Mouse (Mus musculus) myocyte (in vitro differentiated cells): ENCODE measurements at regions not wholly inside any gene's neighbourhood (a gene's known extent, or its start where the extent isn't known, plus 50 kb on each side); places are given as distances from the start of the nearest gene placed in this dataset.

Source experiments
- H3K27me3 ChIP-seq: one replicate; pipeline ENCODE4 v1.6.1; 2011; ENCODE audit not compliant: control insufficient read depth, insufficient read depth, insufficient read length
- H3K36me3 ChIP-seq: one replicate; pipeline ENCODE4 v1.6.1; 2011; ENCODE audit not compliant: control insufficient read depth, insufficient read depth
- H3K4me2 ChIP-seq: one replicate; pipeline ENCODE4 v1.6.1; 2011; ENCODE audit warnings: low read depth, control low read depth
- H3K4me3 ChIP-seq: one replicate; pipeline ENCODE4 v1.5.1; 2011; ENCODE audit warnings: mild to moderate bottlenecking, control low read depth, moderate library complexity
- H3K79me2 ChIP-seq: one replicate; pipeline ENCODE4 v1.6.1; 2011; ENCODE audit not compliant: control insufficient read depth, insufficient read depth
- H3ac ChIP-seq: one replicate; pipeline ENCODE4 v1.6.1; 2011; ENCODE audit not compliant: control insufficient read depth, insufficient read length
- CEBPB ChIP-seq: IDR thresholded peaks from 2 replicates; pipeline ENCODE4 v1.6.1; 2011; ENCODE audit warnings: mild to moderate bottlenecking, moderate library complexity; ENCODE audit not compliant: poor library complexity, insufficient read depth, severe bottlenecking
- E2F4 ChIP-seq: IDR thresholded peaks from one replicate; pipeline ENCODE4 v1.6.1; 2011; ENCODE audit warnings: mild to moderate bottlenecking, control low read depth, moderate library complexity; ENCODE audit not compliant: insufficient read depth
- MAX ChIP-seq: IDR thresholded peaks from one replicate; pipeline ENCODE4 v1.6.1; 2011; ENCODE audit warnings: low read depth, mild to moderate bottlenecking, control low read depth
- MYOD1 ChIP-seq, 3 experiments: IDR thresholded peaks; one replicate each; pipeline ENCODE4 v1.6.1; 2011; ENCODE audit warnings: control low read depth in 2 of 3, low read depth in 2 of 3, mild to moderate bottlenecking in 2 of 3, moderate library complexity in 1 of 3; ENCODE audit not compliant: insufficient read length in 2 of 3, control insufficient read depth in 1 of 3
- MYOG ChIP-seq, 3 experiments: IDR thresholded peaks; one replicate each; pipeline ENCODE4 v1.6.1; 2011; ENCODE audit warnings: control low read depth in 2 of 3, low read depth in 2 of 3, mild to moderate bottlenecking in 2 of 3; ENCODE audit not compliant: insufficient read length in 2 of 3, control insufficient read depth in 1 of 3, insufficient read depth in 1 of 3
- POLR2A ChIP-seq: IDR thresholded peaks from one replicate; pipeline ENCODE4 v1.6.1; 2011; ENCODE audit warnings: low read depth, mild to moderate bottlenecking, control low read depth, moderate library complexity; ENCODE audit not compliant: insufficient read length
- POLR2AphosphoS2 ChIP-seq: IDR thresholded peaks from one replicate; pipeline ENCODE4 v1.6.1; 2011; ENCODE audit warnings: low read depth, control low read depth; ENCODE audit not compliant: insufficient read length
- REST ChIP-seq: IDR thresholded peaks from one replicate; pipeline ENCODE4 v1.6.1; 2011; ENCODE audit warnings: mild to moderate bottlenecking, control low read depth, moderate library complexity; ENCODE audit not compliant: insufficient read depth, insufficient read length
- SRF ChIP-seq: IDR thresholded peaks from one replicate; pipeline ENCODE4 v1.6.1; 2011; ENCODE audit warnings: low read depth; ENCODE audit not compliant: control insufficient read depth, insufficient read length
- TCF12 ChIP-seq: IDR thresholded peaks from one replicate; pipeline ENCODE4 v1.6.1; 2011; ENCODE audit warnings: mild to moderate bottlenecking, control low read depth; ENCODE audit not compliant: poor library complexity, insufficient read depth, severe bottlenecking
- TCF3 ChIP-seq: IDR thresholded peaks from one replicate; pipeline ENCODE4 v1.6.1; 2011; ENCODE audit warnings: low read depth, control low read depth; ENCODE audit not compliant: insufficient read length
- USF1 ChIP-seq: IDR thresholded peaks from one replicate; pipeline ENCODE4 v1.6.1; 2011; ENCODE audit warnings: low read depth, mild to moderate bottlenecking, control low read depth, moderate library complexity

- Histone ChIP-seq H3K36me3 (no peaks in the 10 kb centered on the region), H3ac (no peak overlapping the region), H3K27me3 (no peaks in the 10 kb centered on the region), H3K4me2 (no peak overlapping the region), H3K4me3 (no peak overlapping the region), H3K79me2 (no peaks in the 10 kb centered on the region)
- TF ChIP-seq POLR2A (no peak), MAX (no peak), REST (no peak), CEBPB (no peak), TCF12 (no peak), MYOD1 (IDR thresholded peaks at IDR 0.05; ENCODE audit: control insufficient read depth in 1 of 3, insufficient read length in 2 of 3, low read depth in 2 of 3) (no peak), TCF3 (no peak), USF1 (no peak), SRF (no peak)
Observed at GRCm38 (mm10) chr17:85821861-85822260, 133.8 kb upstream of the Six2 start.

DNA sequence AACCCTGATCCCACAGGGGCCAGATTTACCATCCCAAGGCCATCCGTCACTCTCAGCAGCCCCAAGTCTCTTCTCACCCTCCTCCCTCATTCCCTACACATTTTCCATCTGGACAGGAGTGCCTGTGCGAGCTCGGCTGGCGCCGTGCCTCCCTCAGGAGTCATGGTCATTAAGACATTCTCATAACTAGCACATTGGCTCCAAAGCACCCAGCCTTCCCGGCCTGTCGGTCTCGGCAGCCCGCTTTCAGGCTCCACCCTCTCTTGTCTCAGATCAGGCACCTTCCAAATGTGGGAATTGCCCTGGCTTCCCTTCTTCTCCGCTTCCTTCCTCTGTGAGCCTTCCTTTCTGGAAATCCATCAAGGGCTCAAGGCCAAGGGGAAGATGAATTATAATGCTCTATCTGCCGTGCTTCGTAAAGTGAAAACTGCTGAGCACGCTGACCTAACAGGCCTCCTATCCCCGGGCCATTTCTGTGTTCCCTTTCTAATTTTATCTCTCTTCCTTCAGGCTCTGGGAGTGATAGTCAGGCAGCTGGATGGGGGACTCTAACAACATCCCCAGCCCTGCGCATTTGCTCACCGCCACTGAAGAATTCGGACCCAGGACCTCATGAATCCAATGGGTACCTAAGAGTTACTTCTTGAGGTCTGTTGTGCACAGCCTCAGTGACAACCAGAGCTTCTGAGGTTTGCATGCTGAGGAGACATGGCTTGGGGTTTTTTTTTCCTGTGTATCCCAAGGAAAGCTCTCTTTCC is 130.2 kb upstream of the Six2 start:
- no peak overlapping the region for H3K4me2 ChIP-seq
- no peak overlapping the region for H3K4me3 ChIP-seq
- no peaks in the 10 kb centered on the region for H3K79me2 ChIP-seq
- TF ChIP-seq REST (no peak), SRF (no peak), MYOD1 (IDR thresholded peaks at IDR 0.05; ENCODE audit: control insufficient read depth in 1 of 3, insufficient read length in 2 of 3, low read depth in 2 of 3) (no peak), USF1 (no peak), POLR2AphosphoS2 (no peak), MYOG (IDR thresholded peaks at IDR 0.05; ENCODE audit: control insufficient read depth in 1 of 3, insufficient read depth in 1 of 3, insufficient read length in 2 of 3, low read depth in 2 of 3) (no peak), POLR2A (no peak), MAX (no peak), TCF3 (no peak), TCF12 (no peak), E2F4 (no peak), CEBPB (no peak)
- no peaks in the 10 kb centered on the region for H3K27me3 ChIP-seq
- no peak overlapping the region for H3ac ChIP-seq
- H3K36me3 ChIP-seq = no peaks in the 10 kb centered on the region

DNA sequence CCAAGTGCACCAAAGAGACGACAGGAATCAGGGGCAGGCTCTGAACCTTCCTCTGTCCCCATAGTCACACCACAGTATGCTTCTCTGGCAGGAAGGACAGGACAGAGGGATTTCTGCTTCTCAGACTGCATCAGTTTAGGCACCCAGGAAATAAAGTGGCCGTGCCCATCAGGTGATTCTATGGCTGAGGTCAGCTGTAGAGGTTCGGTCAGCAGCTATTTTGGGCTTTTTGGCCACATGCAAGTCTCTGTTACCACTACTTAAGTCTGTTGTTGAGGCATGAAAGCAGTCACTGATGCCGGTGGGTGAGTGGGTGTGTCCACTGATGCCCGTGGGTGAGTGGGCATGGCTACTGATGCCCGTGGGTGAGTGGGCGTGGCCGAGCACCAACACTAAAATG is 128.4 kb upstream of the Six2 start:
- H3K27me3 ChIP-seq = no peaks in the 10 kb centered on the region
- H3ac ChIP-seq = no peak overlapping the region
- no peaks in the 10 kb centered on the region for H3K36me3 ChIP-seq
- TF ChIP-seq E2F4 = no peak
- TF ChIP-seq REST = no peak
- TF ChIP-seq MAX = no peak
- no peak for TF ChIP-seq USF1
- TF ChIP-seq POLR2AphosphoS2 = no peak
- TF ChIP-seq POLR2A = no peak
- no peaks in the 10 kb centered on the region for H3K79me2 ChIP-seq
- no peak overlapping the region for H3K4me2 ChIP-seq
- H3K4me3 ChIP-seq = no peak overlapping the region

GRCm38 (mm10) chr17:85816056-85816455 is 128.0 kb upstream of the Six2 start:
- Histone ChIP-seq H3K4me3 (no peak overlapping the region), H3K79me2 (no peaks in the 10 kb centered on the region), H3K4me2 (no peak overlapping the region), H3K27me3 (no peaks in the 10 kb centered on the region), H3ac (no peak overlapping the region), H3K36me3 (no peaks in the 10 kb centered on the region)
- TF ChIP-seq CEBPB = no peak

DNA sequence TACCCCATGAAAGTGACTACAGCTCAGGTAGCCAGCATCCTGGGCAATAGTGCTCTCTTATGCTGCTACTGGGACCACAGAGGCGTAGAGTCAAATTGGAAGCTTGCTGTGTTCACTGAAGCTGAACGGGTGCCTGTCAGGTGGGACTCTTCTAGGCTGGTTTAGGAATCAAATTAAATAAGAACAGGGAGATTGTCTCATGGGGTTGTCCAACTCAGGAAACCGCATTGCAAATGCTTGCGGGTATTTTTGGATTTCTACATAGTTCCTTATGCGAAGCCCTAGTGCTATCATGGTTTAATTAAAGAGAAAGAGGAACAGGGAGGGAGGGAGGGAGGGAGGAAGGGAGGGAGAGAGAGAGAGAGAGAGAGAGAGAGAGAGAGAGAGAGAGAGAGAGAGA is 120.5 kb upstream of the Six2 start:
- Histone ChIP-seq H3K36me3 (no peaks in the 10 kb centered on the region), H3K4me2 (no peak overlapping the region), H3K27me3 (no peaks in the 10 kb centered on the region), H3K79me2 (no peaks in the 10 kb centered on the region), H3ac (no peak overlapping the region), H3K4me3 (no peak overlapping the region)
- no peak for TF ChIP-seq MAX
- no peak for TF ChIP-seq TCF3
- TF ChIP-seq POLR2A = no peak
